Mouse (Mus musculus) liver, embryonic 11.5 days (tissue): ENCODE data around the gene Hs6st2. TPM values are rescaled to one million over a fixed set of nuclear protein-coding genes. Genes with fewer than 3 reads are reported as not detected.

Experiments used
- ATAC-seq: fragments of 200-750 bp; cut with Nextera tagmentation; replicated peaks from 2 replicates; pipeline ENCODE4 v1.8.0; 2017; ENCODE audit warnings: moderate number of reproducible peaks, mild to moderate bottlenecking, moderate TSS enrichment, moderate library complexity; ENCODE audit not compliant: low FRiP score
- DNase-seq: peaks from one replicate; pipeline ENCODE4 v3.0.0-alpha.2; 2017; ENCODE audit warnings: low spot score
- H3K27ac ChIP-seq: fragments of 300-500 bp; sonication (generic); 2 replicates; pipeline ENCODE4 v1.5.1; 2014; ENCODE audit warnings: mild to moderate bottlenecking, low read depth, low read length, control low read depth
- H3K27me3 ChIP-seq: fragments of 300-500 bp; sonication (generic); replicated peaks from 2 replicates; pipeline ENCODE4 v1.6.1; 2014; ENCODE audit warnings: low read length, mixed read lengths; ENCODE audit not compliant: control insufficient read depth, insufficient read depth
- H3K36me3 ChIP-seq: fragments of 300-500 bp; sonication (generic); 2 replicates; pipeline ENCODE4 v1.6.1; 2014; ENCODE audit warnings: mild to moderate bottlenecking, low read length, moderate library complexity, mixed read lengths; ENCODE audit not compliant: control insufficient read depth, insufficient read depth
- H3K4me1 ChIP-seq: fragments of 300-500 bp; sonication (generic); replicated peaks from 2 replicates; pipeline ENCODE4 v1.6.1; 2014; ENCODE audit warnings: low read length, mixed read lengths; ENCODE audit not compliant: control insufficient read depth, insufficient read depth
- H3K4me2 ChIP-seq: fragments of 300-500 bp; sonication (generic); 2 replicates; pipeline ENCODE4 v1.6.1; 2014; ENCODE audit warnings: mild to moderate bottlenecking, control low read depth, moderate library complexity
- H3K4me3 ChIP-seq: fragments of 300-500 bp; sonication (generic); 2 replicates; pipeline ENCODE4 v1.5.1; 2014; ENCODE audit warnings: low read depth, low read length, control low read depth
- H3K9ac ChIP-seq: fragments of 300-500 bp; sonication (generic); 2 replicates; pipeline ENCODE4 v1.6.1; 2014; ENCODE audit warnings: low read depth, low read length, control low read depth
- H3K9me3 ChIP-seq: fragments of 300-500 bp; sonication (generic); 2 replicates; pipeline ENCODE4 v1.6.1; 2016; ENCODE audit warnings: low read length, inconsistent platforms, mixed read lengths; ENCODE audit not compliant: control insufficient read depth
- WGBS: fragments of 180-500 bp; shearing (Covaris S2); extraction: QIAGEN DNeasy Blood & Tissue Kit; methylation state at CpG from one replicate; pipeline ENCODE4 v1.1.7; 2014; 5-methylcytosine and 5-hydroxymethylcytosine counted together
- polyA plus RNA-seq: library from polyadenylated mRNA; unstranded; fragments of >200 nt; fragmentation: Nextera tagmentation; extraction: Ambion mirVana; gene quantifications from 2 replicates; pipeline ENCODE4 v1.2.1, GENCODE M21; 2014

The Hs6st2 gene
- polyA plus RNA-seq, 1 experiment from 2014 or later = 6.7 TPM

- WGBS = 17% methylated on average over 67 of the region's 70 CpGs
- DNase-seq = peak; percentile 42
- Histone ChIP-seq H3K4me3 (peak overlapping the region; percentile 45), H3K27me3 (peaks cover 55% of the 10 kb centered on the region), H3K27ac (no peak overlapping the region), H3K4me1 (no peaks in the 10 kb centered on the region), H3K4me2 (peak overlapping the region; percentile 65), H3K9ac (peak overlapping the region; percentile 25; the same call in 1 of the 2 replicates), H3K9me3 (no peaks in the 10 kb centered on the region), H3K36me3 (no peaks in the 10 kb centered on the region)
- ATAC-seq = no peak
Observed at GRCm38 (mm10) chrX:51680428-51681169, 1.1 kb downstream of the Hs6st2 start.

- Histone ChIP-seq H3K27ac (no peak overlapping the region), H3K27me3 (peaks cover 55% of the 10 kb centered on the region), H3K4me1 (no peaks in the 10 kb centered on the region), H3K4me2 (peak overlapping the region; percentile 65), H3K4me3 (peak overlapping the region; percentile 45), H3K36me3 (no peaks in the 10 kb centered on the region), H3K9ac (no peak overlapping the region), H3K9me3 (no peaks in the 10 kb centered on the region)
- ATAC-seq (no peak), DNase-seq (peak; percentile 32)
- WGBS = 23% methylated on average over 44 of the region's 46 CpGs
Observed at GRCm38 (mm10) chrX:51679601-51680427, 1.8 kb downstream of the Hs6st2 start.

- H3K27me3 ChIP-seq = no peaks in the 10 kb centered on the region
- H3K4me2 ChIP-seq = no peak overlapping the region
- DNase-seq = no peak
Observed at GRCm38 (mm10) chrX:51658236-51658635, 23.4 kb downstream of the Hs6st2 start.

GRCm38 (mm10) chrX:51642661-51643257 is 38.9 kb downstream of the Hs6st2 start:
- no peak for DNase-seq
- Histone ChIP-seq H3K9me3 (no peaks in the 10 kb centered on the region), H3K9ac (no peak overlapping the region), H3K36me3 (no peaks in the 10 kb centered on the region), H3K4me2 (no peak overlapping the region), H3K27ac (no peak overlapping the region), H3K4me3 (no peak overlapping the region), H3K4me1 (no peaks in the 10 kb centered on the region), H3K27me3 (no peaks in the 10 kb centered on the region)
- no peak for ATAC-seq
- WGBS = 65% methylated on average over 3 of the region's 3 CpGs

More at GRCm38 (mm10) chrX:51658236-51658635, 23.4 kb downstream of the Hs6st2 start:
- H3K4me1 ChIP-seq = no peaks in the 10 kb centered on the region
- H3K27ac ChIP-seq = no peak overlapping the region
- no peak overlapping the region for H3K9ac ChIP-seq
- H3K4me3 ChIP-seq = no peak overlapping the region
- no peak for ATAC-seq
- 51% methylated on average over 2 of the region's 2 CpGs for WGBS
- no peaks in the 10 kb centered on the region for H3K9me3 ChIP-seq
- no peaks in the 10 kb centered on the region for H3K36me3 ChIP-seq

GRCm38 (mm10) chrX:51635756-51636155 is 45.9 kb downstream of the Hs6st2 start:
- Histone ChIP-seq H3K36me3 (no peaks in the 10 kb centered on the region), H3K4me3 (no peak overlapping the region), H3K27ac (no peak overlapping the region), H3K27me3 (no peaks in the 10 kb centered on the region), H3K9me3 (no peaks in the 10 kb centered on the region), H3K4me1 (no peaks in the 10 kb centered on the region), H3K4me2 (no peak overlapping the region), H3K9ac (no peak overlapping the region)
- WGBS = 73% methylated on average over 7 of the region's 7 CpGs
- DNase-seq = no peak
- ATAC-seq = no peak

GRCm38 (mm10) chrX:51631376-51631775 is 50.3 kb downstream of the Hs6st2 start:
- ATAC-seq = no peak
- Histone ChIP-seq H3K9ac (no peak overlapping the region), H3K4me1 (no peaks in the 10 kb centered on the region), H3K4me2 (no peak overlapping the region), H3K27ac (no peak overlapping the region), H3K36me3 (no peaks in the 10 kb centered on the region), H3K9me3 (no peaks in the 10 kb centered on the region), H3K4me3 (no peak overlapping the region), H3K27me3 (no peaks in the 10 kb centered on the region)
- WGBS = 57% methylated on average over 2 of the region's 2 CpGs
- no peak for DNase-seq

- WGBS = 52% methylated on average over 7 of the region's 7 CpGs
- Histone ChIP-seq H3K4me3 (no peak overlapping the region), H3K4me2 (no peak overlapping the region), H3K27me3 (peaks cover 3% of the 10 kb centered on the region; the same call in 1 of the 2 replicates), H3K9me3 (no peaks in the 10 kb centered on the region), H3K36me3 (no peaks in the 10 kb centered on the region), H3K4me1 (no peaks in the 10 kb centered on the region), H3K27ac (no peak overlapping the region), H3K9ac (no peak overlapping the region)
- ATAC-seq (no peak), DNase-seq (no peak)
Observed at GRCm38 (mm10) chrX:51614384-51615004, 67.2 kb downstream of the Hs6st2 start.

GRCm38 (mm10) chrX:51610743-51611142 is 70.9 kb downstream of the Hs6st2 start:
- Histone ChIP-seq H3K4me1 (no peaks in the 10 kb centered on the region), H3K27ac (no peak overlapping the region), H3K4me3 (no peak overlapping the region), H3K4me2 (no peak overlapping the region), H3K36me3 (no peaks in the 10 kb centered on the region), H3K9me3 (no peaks in the 10 kb centered on the region), H3K9ac (no peak overlapping the region), H3K27me3 (peaks cover 3% of the 10 kb centered on the region; the same call in 1 of the 2 replicates)
- DNase-seq = no peak
- ATAC-seq = no peak
- 41% methylated on average over 1 of the region's 1 CpGs for WGBS
